Mouse (Mus musculus) neural tube, embryonic 12.5 days (tissue): Measurements from ENCODE around the gene Snx21. TPM values are rescaled to one million over a fixed set of nuclear protein-coding genes. Genes with fewer than 3 reads are reported as not detected.

ENCODE experiments used
- polyA plus RNA-seq: library from polyadenylated mRNA; unstranded; fragments of >200 nt; fragmentation: Nextera tagmentation; extraction: Ambion mirVana; gene quantifications from 2 replicates; pipeline ENCODE4 v1.2.1, GENCODE M21; 2016

Gene Snx21
- polyA plus RNA-seq, 1 experiment from 2014 or later, result 15.6 TPM

Other genes starting within 250 kb of the Snx21 start
- gene Wfdc2, start 223.4 kb upstream of the Snx21 start, polyA plus RNA-seq, result 5.1 and 6.5 TPM in 2 replicates
- gene Spint3, start 212.4 kb upstream of the Snx21 start, polyA plus RNA-seq, result not detected in 2 replicates
- not detected in 2 replicates for gene Wfdc6a, start 200.4 kb upstream of the Snx21 start, polyA plus RNA-seq
- not detected in 2 replicates for gene Eppin, start 192.2 kb upstream of the Snx21 start, polyA plus RNA-seq
- not detected in 2 replicates for gene Wfdc6b, start 172.3 kb upstream of the Snx21 start, polyA plus RNA-seq
- gene Wfdc8, start 172.2 kb upstream of the Snx21 start, polyA plus RNA-seq, result not detected in 2 replicates
- not detected in 2 replicates for gene Wfdc16, start 147.0 kb upstream of the Snx21 start, polyA plus RNA-seq
- gene Wfdc10, start 129.8 kb upstream of the Snx21 start, polyA plus RNA-seq, result 0.48 and 0.51 TPM in 2 replicates
- gene Wfdc9, start 129.2 kb upstream of the Snx21 start, polyA plus RNA-seq, result not detected in 2 replicates
- gene Wfdc11, start 111.7 kb upstream of the Snx21 start, polyA plus RNA-seq, result not detected in 2 replicates
- gene Wfdc13, start 100.7 kb upstream of the Snx21 start, polyA plus RNA-seq, result not detected in 2 replicates
- gene Spint4, start 87.3 kb upstream of the Snx21 start, polyA plus RNA-seq, result not detected in 2 replicates
- not detected in 2 replicates for gene Spint5, start 70.5 kb upstream of the Snx21 start, polyA plus RNA-seq
- 0.44 and 0.72 TPM in 2 replicates for gene Wfdc3, start 39.9 kb upstream of the Snx21 start, polyA plus RNA-seq
- gene Dnttip1, start 39.8 kb upstream of the Snx21 start, polyA plus RNA-seq, result 85.6 and 92.2 TPM in 2 replicates
- 311 and 340 TPM in 2 replicates for gene Ube2c, start 15.9 kb upstream of the Snx21 start, polyA plus RNA-seq
- gene Tnnc2, start 5.9 kb upstream of the Snx21 start, polyA plus RNA-seq, result 26.2 and 36.5 TPM in 2 replicates
- gene Acot8, start 19.1 kb downstream of the Snx21 start, polyA plus RNA-seq, result 15.9 and 19.6 TPM in 2 replicates
- gene Zswim3, start 19.3 kb downstream of the Snx21 start, polyA plus RNA-seq, result 11.8 and 14.1 TPM in 2 replicates
- 22.8 and 23.7 TPM in 2 replicates for gene Zswim1, start 36.9 kb downstream of the Snx21 start, polyA plus RNA-seq
- gene Spata25, start 42.7 kb downstream of the Snx21 start, polyA plus RNA-seq, result not detected in 2 replicates
- gene Ctsa, start 47.0 kb downstream of the Snx21 start, polyA plus RNA-seq, result 105 and 114 TPM in 2 replicates
- gene Neurl2, start 47.6 kb downstream of the Snx21 start, polyA plus RNA-seq, result 4.5 and 5.6 TPM in 2 replicates
- gene Pltp, start 71.9 kb downstream of the Snx21 start, polyA plus RNA-seq, result 87.9 and 93.1 TPM in 2 replicates
- 83.4 and 86.4 TPM in 2 replicates for gene Pcif1, start 93.5 kb downstream of the Snx21 start, polyA plus RNA-seq
- gene Zfp335, start 125.9 kb downstream of the Snx21 start, polyA plus RNA-seq, result 14.5 and 17.2 TPM in 2 replicates
- 5.0 TPM in 2 replicates for gene Mmp9, start 155.0 kb downstream of the Snx21 start, polyA plus RNA-seq
- gene Slc12a5, start 175.0 kb downstream of the Snx21 start, polyA plus RNA-seq, result 12.7 and 13.9 TPM in 2 replicates
- gene Ncoa5, start 249.0 kb downstream of the Snx21 start, polyA plus RNA-seq, result 121 and 123 TPM in 2 replicates